11 mouse cellular contexts compared by ENCODE assay signal in the genomic region with DNA sequence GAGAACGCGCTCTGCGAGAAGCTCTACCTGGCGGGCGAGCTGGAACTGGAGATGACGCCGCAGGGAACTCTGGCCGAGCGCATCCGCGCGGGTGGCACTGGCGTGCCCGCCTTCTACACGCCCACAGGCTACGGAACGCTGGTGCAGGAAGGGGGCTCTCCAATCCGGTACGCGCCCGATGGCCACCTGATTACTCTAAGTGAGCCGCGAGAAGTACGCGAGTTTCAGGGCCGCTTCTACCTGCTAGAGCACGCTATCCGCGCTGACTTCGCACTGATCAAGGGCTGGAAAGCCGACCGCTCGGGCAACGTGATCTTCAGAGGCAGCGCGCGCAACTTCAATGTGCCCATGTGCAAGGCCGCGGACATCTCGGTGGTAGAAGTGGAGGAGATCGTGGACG. TPM values are rescaled to one million over a fixed set of nuclear protein-coding genes. Genes with fewer than 3 reads are reported as not detected.
DNase-seq lines count a peak whose midpoint lies in the region; ATAC-seq lines count a peak whose summit lies in the region.
"Not testable (repeated sequence)": the region's sequence is repeated elsewhere in the genome, so short reads cannot be mapped to it uniquely, and the experiment has no call there.
"Had no signal": no experiment of that assay in that cellular context is flagged by ENCODE, and none has a peak within 500 bp of the region (broad histone marks: within the 10 kb centered on the region; RNA-seq: fewer than 3 reads in every experiment).

No protein-coding gene starts in this region.

- peak overlapping the region; percentile 9; the same call in 1 of the 2 replicates for H3K4me3 ChIP-seq in forebrain, embryonic 11.5 days (ENCODE audit: low read depth, low read length)
- peak overlapping the region; percentile 35 to 43; a peak in 3 of 4 replicates for H3K4me3 ChIP-seq in heart, embryonic 14.5 days (ENCODE audit: control insufficient read depth in 1 of 2, insufficient read depth in 1 of 2, low read depth in 1 of 2, low read length in 2 of 2)
- H3K4me3 ChIP-seq in intestine, embryonic 15.5 days (replicated peaks) = peak overlapping the region; percentile 33
- H3K4me3 ChIP-seq in neural tube, embryonic 15.5 days (replicated peaks) = peak overlapping the region; percentile 43

- not testable (repeated sequence) for H3K27me3 ChIP-seq in forebrain, embryonic 11.5 days (ENCODE audit: control insufficient read depth, insufficient read depth, low read length); intestine, embryonic 15.5 days (replicated peaks); neural tube, embryonic 15.5 days (replicated peaks)
- H3K27me3 ChIP-seq in heart, embryonic 14.5 days (ENCODE audit: control insufficient read depth, insufficient read depth, low read length) = peaks cover 15% of the 10 kb centered on the region

- peak; percentile 40 to 43 for DNase-seq in cerebellum, postnatal 10 days
- not testable (repeated sequence) for DNase-seq in forebrain, embryonic 11.5 days (ENCODE audit: low spot score)
- peak; percentile 20 to 24 for DNase-seq in left cerebral cortex, postnatal 14 days (ENCODE audit: low spot score in 2 of 2)

- H3K9ac ChIP-seq in forebrain, embryonic 11.5 days (ENCODE audit: low read length); heart, embryonic 14.5 days (ENCODE audit: low read length); intestine, embryonic 15.5 days; neural tube, embryonic 15.5 days (replicated peaks): not testable (repeated sequence)

- intact Hi-C loops in left cerebral cortex, postnatal 14 days (cut with DNase I) = not testable (repeated sequence)

- not testable (repeated sequence) for H3K4me1 ChIP-seq in forebrain, embryonic 11.5 days (replicated peaks; ENCODE audit: control insufficient read depth, insufficient read depth, low read length); heart, embryonic 14.5 days (ENCODE audit: control insufficient read depth in 2 of 2, insufficient read depth in 2 of 2, low read length in 2 of 2); intestine, embryonic 15.5 days (replicated peaks); neural tube, embryonic 15.5 days

- ATAC-seq in forebrain, embryonic 11.5 days (replicated peaks; ENCODE audit: low FRiP score) = peak; percentile 29; the same call in 1 of the 2 replicates
- ATAC-seq in heart, embryonic 14.5 days (ENCODE audit: insufficient number of reproducible peaks, insufficient read depth, low FRiP score, low read depth) = not testable (repeated sequence)
- peak; percentile 52 for ATAC-seq in intestine, embryonic 15.5 days
- ATAC-seq in megakaryocyte progenitor cell, adult 5-6 weeks (replicated peaks; ENCODE audit: poor library complexity) = peak; percentile 17; the same call in 1 of the 2 replicates
- peak; percentile 89 for ATAC-seq in neural tube, embryonic 15.5 days (ENCODE audit: low FRiP score)

- H3K27ac ChIP-seq in forebrain, embryonic 11.5 days (ENCODE audit: low read depth, low read length); heart, embryonic 14.5 days (replicated peaks in 1 of 2; ENCODE audit: control insufficient read depth in 1 of 2, insufficient read depth in 1 of 2, low read depth in 2 of 2, low read length in 2 of 2); intestine, embryonic 15.5 days; neural tube, embryonic 15.5 days (replicated peaks): not testable (repeated sequence)

- 22% methylated on average over 33 of the region's 42 CpGs for WGBS in forebrain, embryonic 11.5 days
- 18% methylated on average over 26 of the region's 42 CpGs for WGBS in heart, embryonic 14.5 days
- 17% methylated on average over 40 of the region's 42 CpGs for WGBS in intestine, embryonic 15.5 days
- WGBS in neural tube, embryonic 15.5 days = 20% methylated on average over 31 of the region's 42 CpGs

- H3K36me3 ChIP-seq in forebrain, embryonic 11.5 days (ENCODE audit: control insufficient read depth, insufficient read depth, low read length); heart, embryonic 14.5 days (ENCODE audit: control insufficient read depth, insufficient read depth, low read length); intestine, embryonic 15.5 days; neural tube, embryonic 15.5 days: not testable (repeated sequence)

- not testable (repeated sequence) for H3K9me3 ChIP-seq in forebrain, embryonic 11.5 days (ENCODE audit: control insufficient read depth, low read length); heart, embryonic 14.5 days (ENCODE audit: control insufficient read depth, low read length); intestine, embryonic 15.5 days; neural tube, embryonic 15.5 days (replicated peaks)

- peak overlapping the region; percentile 48 for H3K4me2 ChIP-seq in forebrain, embryonic 11.5 days (ENCODE audit: low read depth, low read length, severe bottlenecking)
- H3K4me2 ChIP-seq in heart, embryonic 14.5 days (ENCODE audit: low read length) = peak overlapping the region; percentile 65
- H3K4me2 ChIP-seq in intestine, embryonic 15.5 days (replicated peaks) = peak overlapping the region; percentile 70
- peak overlapping the region; percentile 62 for H3K4me2 ChIP-seq in neural tube, embryonic 15.5 days

RNA-seq across cellular contexts. Expression of a gene that starts 0.6 kb away (rescaled TPM):
- not detected in 2 replicates for polyA plus RNA-seq in forebrain, embryonic 11.5 days (2014; fragmentation: Nextera tagmentation; extraction: Ambion mirVana)
- not detected in 2 replicates for polyA plus RNA-seq in heart, embryonic 14.5 days (2014; fragmentation: Nextera tagmentation; extraction: Ambion mirVana)
- 0.11 TPM in 1 of 2 replicates, not detected in the other for polyA plus RNA-seq in intestine, embryonic 15.5 days (2015; fragmentation: Nextera tagmentation; extraction: Ambion mirVana)
- total RNA-seq in left cerebral cortex, postnatal 14 days (2021) = under 1 TPM in 1 of 2 experiments, not detected in 1; 0.30 TPM
- not detected in 2 replicates for total RNA-seq in megakaryocyte progenitor cell, adult 5-6 weeks (2015)
- total RNA-seq in megakaryocyte progenitor cell, adult 5-6 weeks (2017) = not detected in 2 replicates
- 0.68 and 0.77 TPM in 2 replicates for polyA plus RNA-seq in neural tube, embryonic 15.5 days (2015; fragmentation: Nextera tagmentation; extraction: Ambion mirVana)
- total RNA-seq: adrenal gland, postnatal 36 days had no signal
- polyA plus RNA-seq: inflammation-experienced regulatory T-cells, adult 6 months; liver, postnatal 0 days had no signal

RNA-seq across cellular contexts. Expression of a gene that starts 11.7 kb away (rescaled TPM):
- 0.20 and 0.24 TPM in 2 replicates for polyA plus RNA-seq in forebrain, embryonic 11.5 days (2014; fragmentation: Nextera tagmentation; extraction: Ambion mirVana)
- polyA plus RNA-seq in heart, embryonic 14.5 days (2014; fragmentation: Nextera tagmentation; extraction: Ambion mirVana) = 0.22 and 0.23 TPM in 2 replicates
- polyA plus RNA-seq in intestine, embryonic 15.5 days (2015; fragmentation: Nextera tagmentation; extraction: Ambion mirVana) = 0.27 and 0.44 TPM in 2 replicates
- total RNA-seq in left cerebral cortex, postnatal 14 days (2021) = under 1 TPM; 0.24 to 0.40 TPM
- total RNA-seq in megakaryocyte progenitor cell, adult 5-6 weeks (2015) = not detected in 2 replicates
- total RNA-seq in megakaryocyte progenitor cell, adult 5-6 weeks (2017) = not detected in 2 replicates
- polyA plus RNA-seq in neural tube, embryonic 15.5 days (2015; fragmentation: Nextera tagmentation; extraction: Ambion mirVana) = 0.38 and 0.43 TPM in 2 replicates
- total RNA-seq: adrenal gland, postnatal 36 days; gastrocnemius, postnatal 4 days had no signal
- polyA plus RNA-seq: inflammation-experienced regulatory T-cells, adult 6 months had no signal

RNA-seq across cellular contexts. Expression of a gene that starts 23.1 kb away (rescaled TPM):
- polyA plus RNA-seq in forebrain, embryonic 11.5 days (2014; fragmentation: Nextera tagmentation; extraction: Ambion mirVana) = 116 and 123 TPM in 2 replicates
- polyA plus RNA-seq in heart, embryonic 14.5 days (2014; fragmentation: Nextera tagmentation; extraction: Ambion mirVana) = 51.7 and 54.8 TPM in 2 replicates
- polyA plus RNA-seq in intestine, embryonic 15.5 days (2015; fragmentation: Nextera tagmentation; extraction: Ambion mirVana) = 86.6 and 93.3 TPM in 2 replicates
- total RNA-seq in left cerebral cortex, postnatal 14 days (2021) = 10 to 100 TPM; 20.7 to 22.6 TPM
- total RNA-seq in megakaryocyte progenitor cell, adult 5-6 weeks (2015) = 38.5 and 52.5 TPM in 2 replicates
- total RNA-seq in megakaryocyte progenitor cell, adult 5-6 weeks (2017) = 64.9 and 74.0 TPM in 2 replicates
- 50.4 and 66.1 TPM in 2 replicates for polyA plus RNA-seq in neural tube, embryonic 15.5 days (2015; fragmentation: Nextera tagmentation; extraction: Ambion mirVana)
